ENCODE assay signal across 12 mouse cellular contexts in genomic region chr6:84051032-84051431, GRCm38 (mm10). TPM values are rescaled to one million over a fixed set of nuclear protein-coding genes. Genes with fewer than 3 reads are reported as not detected.
DNase-seq lines count a peak whose midpoint lies in the region; TF ChIP-seq lines count a peak whose summit lies in the region.
"Had no signal": no experiment of that assay in that cellular context is flagged by ENCODE, and none has a peak within 500 bp of the region (broad histone marks: within the 10 kb centered on the region; RNA-seq: fewer than 3 reads in every experiment).

No protein-coding gene starts in this region.

- peaks cover 20% of the 10 kb centered on the region for H3K4me1 ChIP-seq in heart, adult 2 months (ENCODE audit: control insufficient read depth, insufficient read depth, low read length)
- H3K4me1 ChIP-seq in E14TG2a.4 (replicated peaks; ENCODE audit: low read depth, low read length): peaks cover 71% of the 10 kb centered on the region
- peaks cover 34% of the 10 kb centered on the region for H3K4me1 ChIP-seq in brown adipose tissue, adult 24 weeks (ENCODE audit: control insufficient read depth, insufficient read depth, insufficient read length, low read length)
- H3K4me1 ChIP-seq: intestine, embryonic 15.5 days had no signal

- H3K27me3 ChIP-seq in heart, adult 2 months (ENCODE audit: control insufficient read depth, insufficient read depth, low read length): no peaks in the 10 kb centered on the region
- H3K27me3 ChIP-seq in E14TG2a.4 (ENCODE audit: insufficient read depth, low read length): no peaks in the 10 kb centered on the region
- H3K27me3 ChIP-seq: intestine, embryonic 15.5 days had no signal

- H3K79me2 ChIP-seq in heart, adult 2 months (replicated peaks; ENCODE audit: control insufficient read depth, insufficient read depth, low read length): no peaks in the 10 kb centered on the region

- no peak overlapping the region for H3K4me3 ChIP-seq in heart, adult 2 months
- H3K4me3 ChIP-seq in E14TG2a.4 (replicated peaks; ENCODE audit: low read length): peak overlapping the region; percentile 45
- H3K4me3 ChIP-seq in brown adipose tissue, adult 24 weeks (ENCODE audit: insufficient read depth, low read depth, low read length): no peak overlapping the region
- H3K4me3 ChIP-seq: intestine, embryonic 15.5 days had no signal

- 0 out of 2 replicates have a peak, but pooled peaks have one; percentile 24 for TF ChIP-seq POLR2A in heart, adult 2 months (IDR thresholded peaks at IDR 0.05; ENCODE audit: insufficient read depth, low read depth, low read length)

- TF ChIP-seq CTCF in heart, adult 2 months (IDR thresholded peaks at IDR 0.05): no peak
- TF ChIP-seq CTCF in E14TG2a.4 (conservative IDR thresholded peaks at IDR 0.05; ENCODE audit: low read length): no peak

- 43% methylated on average over 6 of the region's 6 CpGs for WGBS in heart, adult 2 months

- H3K9me3 ChIP-seq in E14TG2a.4 (ENCODE audit: low read length): no peaks in the 10 kb centered on the region
- H3K9me3 ChIP-seq: intestine, embryonic 15.5 days had no signal

- peak; percentile 53 to 58 for DNase-seq in heart, adult 2 months
- no peak for DNase-seq in heart, postnatal 25 days (ENCODE audit: low spot score)
- DNase-seq in kidney, postnatal 14 days: peak; percentile 60
- no peak for DNase-seq in thymus, postnatal 4 days
- DNase-seq in MN1 (ENCODE audit: low spot score) (no peak), adipocyte (ENCODE audit: low spot score) (no peak)
- DNase-seq: right cerebral cortex, postnatal 4 days had no signal

- peak; percentile 87 for TF ChIP-seq EP300 in heart, adult 2 months (IDR thresholded peaks at IDR 0.05; ENCODE audit: insufficient read depth, low read depth, low read length)

- intact Hi-C loops in heart, adult 2 months (cut with DNase I): no loop called here
- intact Hi-C loops in heart, postnatal 25 days (cut with DNase I): no loop called here

- no peak overlapping the region for H3K9ac ChIP-seq in heart, adult 2 months (ENCODE audit: low read depth, low read length)
- H3K9ac ChIP-seq: intestine, embryonic 15.5 days had no signal

- peaks cover 12% of the 10 kb centered on the region for H3K36me3 ChIP-seq in heart, adult 2 months (ENCODE audit: control insufficient read depth, insufficient read depth, low read length)
- no peaks in the 10 kb centered on the region for H3K36me3 ChIP-seq in E14TG2a.4 (ENCODE audit: insufficient read depth, low read length)
- H3K36me3 ChIP-seq: intestine, embryonic 15.5 days had no signal

- peak overlapping the region; percentile 75 for H3K27ac ChIP-seq in heart, adult 2 months
- H3K27ac ChIP-seq in brown adipose tissue, adult 24 weeks (replicated peaks; ENCODE audit: low read depth, low read length): peak overlapping the region; percentile 66
- H3K27ac ChIP-seq: intestine, embryonic 15.5 days had no signal

RNA-seq across cellular contexts. Expression of gene Dysf, which starts 42.6 kb away (rescaled TPM):
- total RNA-seq in heart, adult 2 months (2021): 100 to 1,000 TPM in 1 of 2 experiments, 10 to 100 TPM in 1; 87.4 to 100 TPM
- 51.1 and 66.4 TPM in 2 replicates for polyA plus RNA-seq in heart, adult 2 months (2012; rRNA removed)
- total RNA-seq in heart, postnatal 25 days (2021): 100 to 1,000 TPM; 111 to 119 TPM
- 13.8 and 22.9 TPM in 2 replicates for polyA plus RNA-seq in brown adipose tissue, adult 24 weeks (2012; ENCODE audit: insufficient read depth, insufficient read length, missing spikeins)
- total RNA-seq: megakaryocyte progenitor cell, adult 5-6 weeks; monocyte, adult 5-6 weeks had no signal

Comparison
In these comparisons a context has a peak if more than half of its experiments do, and no peak if none do; other contexts are left out.
1. DNase-seq: peak in heart, adult 2 months (2 of 2) and kidney, postnatal 14 days (single experiment); none in heart, postnatal 25 days (single experiment), thymus, postnatal 4 days (single experiment), MN1 (single experiment) and adipocyte (single experiment).